Mouse (Mus musculus) skeletal muscle tissue, adult 2 months (tissue): ENCODE results near the gene Hat1.
"Not testable (repeated sequence)": the region's sequence is repeated elsewhere in the genome, so short reads cannot be mapped to it uniquely, and the experiment has no call there.

ENCODE experiments used
- DNase-seq: peaks from one replicate; pipeline ENCODE4 v3.0.0-alpha.2; 2012; ENCODE audit warnings: low read depth, low spot score

Hat1 gene

DNA sequence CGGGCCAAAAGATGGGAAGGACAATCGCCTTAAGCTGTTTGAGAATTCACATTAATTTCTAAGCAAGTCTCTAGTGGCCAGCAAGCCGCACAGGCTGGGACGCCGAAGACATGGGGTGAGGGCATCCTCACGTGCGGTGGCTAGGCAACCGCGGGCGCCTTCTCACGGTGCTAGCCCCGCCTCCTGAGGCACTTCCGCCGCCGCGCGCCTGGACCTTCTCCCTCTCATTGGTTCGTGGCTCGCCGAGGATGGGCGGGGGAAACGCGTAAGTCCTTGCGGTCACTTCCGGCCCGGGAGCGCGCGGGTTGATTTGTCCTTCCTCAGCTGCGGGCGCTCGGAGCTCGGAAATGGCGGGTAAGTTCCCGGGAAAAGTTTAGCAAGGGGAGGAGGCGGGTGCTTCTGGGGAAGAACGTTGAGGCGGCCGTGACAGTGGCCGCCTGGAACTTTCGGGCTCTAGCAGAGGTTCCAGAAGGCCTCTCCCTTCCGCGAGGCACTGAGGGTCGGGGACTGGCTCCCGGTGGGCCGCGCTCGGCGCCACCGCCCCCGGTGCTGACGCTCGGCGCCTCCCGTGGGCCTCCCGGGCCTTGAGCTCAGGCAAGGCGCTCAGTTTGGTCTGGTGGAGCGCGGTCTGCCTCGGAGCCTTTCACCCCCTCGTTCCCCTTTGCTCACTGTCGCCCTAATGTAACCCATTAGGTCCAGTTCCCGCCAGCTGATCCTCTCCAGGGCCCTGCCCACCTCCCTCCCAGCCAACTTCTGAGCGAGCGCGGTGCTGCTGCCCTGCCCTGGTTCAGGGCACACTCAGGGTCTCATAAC is at the start of gene Hat1:
Gene Hat1 (plus strand): TSS at position 8 of the 813 bp plus-strand sequence.
- peak; percentile 90 for DNase-seq

DNA sequence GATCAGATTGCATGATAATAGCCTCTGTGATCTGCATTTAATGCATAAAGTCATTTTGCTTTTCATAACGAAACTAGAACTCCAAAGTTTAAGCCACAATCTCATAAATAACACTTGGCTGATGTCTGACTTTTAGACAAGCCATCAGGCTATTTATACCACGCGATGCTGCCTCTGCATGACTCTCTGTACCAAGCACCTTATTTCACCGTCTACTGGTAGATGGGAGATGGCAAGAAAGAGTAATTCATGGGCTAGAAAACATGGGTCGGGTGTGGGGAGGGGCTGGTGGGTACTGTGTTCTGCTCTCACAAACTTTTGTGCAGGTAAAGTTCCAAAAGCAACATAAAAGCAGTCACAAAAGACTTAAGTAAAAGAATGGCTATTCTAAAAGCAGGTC is 48.6 kb upstream of the Hat1 start:
- DNase-seq: peak; percentile 45

DNA sequence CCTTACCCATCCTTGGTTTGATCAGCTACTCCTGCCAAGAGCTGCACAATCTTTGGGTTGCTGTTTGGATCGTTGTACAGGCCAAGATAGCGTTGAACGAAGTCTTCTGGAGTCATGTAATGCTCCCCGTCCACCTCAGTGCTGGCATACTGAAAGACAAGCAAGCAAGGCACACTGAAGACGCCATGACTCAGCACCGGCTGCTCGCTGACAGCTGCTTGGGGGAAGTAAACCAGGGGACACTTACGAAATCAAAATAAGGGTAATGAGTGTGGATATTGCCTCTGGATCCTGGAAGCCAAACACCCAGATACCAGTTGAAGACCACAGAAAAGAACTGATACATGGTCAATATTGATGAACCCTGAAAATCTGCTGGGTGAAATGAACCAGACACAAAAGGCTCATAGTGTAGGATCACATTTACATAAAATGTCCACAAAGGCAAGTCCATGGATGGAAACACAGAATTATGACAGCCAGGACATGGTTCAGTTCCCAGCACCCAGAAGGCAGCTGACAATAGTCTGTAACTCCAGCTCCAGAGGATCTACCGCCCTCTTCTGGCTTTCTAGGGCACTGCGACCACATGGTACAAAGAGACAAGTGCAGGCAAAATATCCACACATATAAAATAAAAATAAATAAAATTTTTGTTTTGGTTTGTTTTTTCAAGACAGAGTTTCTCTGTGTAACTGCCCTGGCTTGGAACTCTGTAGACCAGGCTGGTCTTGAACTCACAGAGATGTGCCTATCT is 44.7 kb upstream of the Hat1 start:
- peak; percentile 47 for DNase-seq

DNA sequence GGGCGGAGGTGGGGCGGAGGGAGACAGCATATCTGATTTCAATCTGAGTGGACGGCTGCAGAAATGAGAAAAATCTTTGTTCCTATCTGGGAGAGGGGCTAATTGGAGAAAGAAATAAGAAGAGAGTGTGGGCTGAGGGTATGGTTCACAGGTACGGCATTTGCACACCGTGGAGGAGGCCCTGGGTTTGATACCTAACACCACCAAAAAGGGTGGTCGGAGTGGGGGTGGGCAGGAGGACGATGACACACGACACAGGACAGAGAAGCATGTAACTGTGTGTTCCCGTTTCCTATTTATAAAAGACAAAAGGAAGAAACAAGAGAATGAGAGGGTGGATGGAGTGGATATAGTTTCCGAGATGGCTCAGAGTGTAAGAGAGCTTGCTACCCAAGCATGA is 41.6 kb upstream of the Hat1 start:
- no peak for DNase-seq

DNA sequence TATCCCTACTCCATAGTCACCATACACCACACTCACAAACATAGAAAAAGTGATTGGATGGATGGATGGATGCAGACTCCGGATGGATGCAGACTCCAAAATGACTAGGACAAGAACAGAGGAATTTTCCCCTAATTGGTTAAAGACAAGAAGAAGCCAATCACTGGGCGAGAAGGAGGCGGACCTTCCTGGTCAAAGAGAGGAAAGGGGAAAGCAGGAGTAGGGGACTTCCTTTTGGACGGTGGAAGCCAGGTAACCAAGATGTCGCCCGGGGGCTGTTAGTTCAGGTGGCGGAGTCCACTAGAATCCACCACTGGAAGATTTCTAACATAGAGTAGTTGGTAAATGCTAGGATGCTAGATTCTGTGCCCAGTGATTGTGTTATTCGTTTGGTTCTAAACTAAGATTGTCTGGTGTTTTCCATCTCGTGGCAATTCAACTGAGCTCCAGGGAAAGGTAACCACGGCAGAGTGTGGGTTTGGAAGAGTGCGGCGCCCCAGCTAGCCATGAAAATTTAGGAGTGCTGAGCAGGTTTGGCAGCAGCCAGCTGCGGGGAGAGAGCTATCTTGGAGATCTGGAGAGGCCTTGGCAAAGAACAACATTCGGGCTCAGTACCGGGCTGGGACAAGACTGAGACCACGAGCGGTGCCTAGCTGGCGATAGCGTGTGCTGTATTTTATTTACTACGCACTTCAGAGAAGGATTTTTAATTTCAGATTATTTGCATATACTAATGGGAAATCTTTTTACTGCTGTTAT is 40.8 kb upstream of the Hat1 start:
- DNase-seq: no peak

DNA sequence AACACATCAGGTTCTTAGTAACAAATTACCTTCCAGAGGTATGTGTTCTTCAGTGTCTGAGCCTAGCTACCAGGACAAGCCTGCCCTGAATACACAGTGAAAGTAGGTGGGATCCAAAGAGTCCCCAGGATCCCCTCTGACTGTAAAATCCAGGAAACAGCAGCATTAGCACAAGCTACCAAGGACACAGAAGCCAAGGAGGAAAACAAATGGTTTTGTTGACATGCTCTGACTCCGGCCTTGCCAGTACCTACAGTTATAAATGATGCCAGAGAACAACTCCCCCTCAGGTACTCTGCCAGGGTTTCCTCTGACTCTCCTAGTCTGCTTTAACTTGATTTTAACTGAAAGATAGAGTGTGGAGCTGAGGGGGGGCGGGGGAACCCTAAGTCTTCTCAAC is 39.2 kb upstream of the Hat1 start:
- no peak for DNase-seq

DNA sequence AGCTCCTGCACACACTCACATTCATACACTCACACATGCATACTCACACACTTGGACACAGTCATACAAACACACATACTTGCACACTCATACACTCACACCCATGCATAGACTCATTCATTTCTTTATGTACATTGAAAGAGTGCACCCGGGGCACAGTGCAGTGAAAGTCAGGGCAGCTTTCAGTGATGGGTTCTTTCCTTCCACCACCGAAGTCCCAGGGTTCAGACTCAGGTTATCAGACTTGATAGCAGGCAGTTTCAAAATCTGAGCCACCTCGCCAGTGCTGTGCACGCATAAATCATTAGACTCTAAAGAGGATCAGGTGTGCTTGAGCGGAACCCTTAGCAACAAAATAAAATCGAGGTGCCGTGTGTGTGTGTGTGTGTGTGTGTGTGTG is 38.6 kb upstream of the Hat1 start:
- no peak for DNase-seq

DNA sequence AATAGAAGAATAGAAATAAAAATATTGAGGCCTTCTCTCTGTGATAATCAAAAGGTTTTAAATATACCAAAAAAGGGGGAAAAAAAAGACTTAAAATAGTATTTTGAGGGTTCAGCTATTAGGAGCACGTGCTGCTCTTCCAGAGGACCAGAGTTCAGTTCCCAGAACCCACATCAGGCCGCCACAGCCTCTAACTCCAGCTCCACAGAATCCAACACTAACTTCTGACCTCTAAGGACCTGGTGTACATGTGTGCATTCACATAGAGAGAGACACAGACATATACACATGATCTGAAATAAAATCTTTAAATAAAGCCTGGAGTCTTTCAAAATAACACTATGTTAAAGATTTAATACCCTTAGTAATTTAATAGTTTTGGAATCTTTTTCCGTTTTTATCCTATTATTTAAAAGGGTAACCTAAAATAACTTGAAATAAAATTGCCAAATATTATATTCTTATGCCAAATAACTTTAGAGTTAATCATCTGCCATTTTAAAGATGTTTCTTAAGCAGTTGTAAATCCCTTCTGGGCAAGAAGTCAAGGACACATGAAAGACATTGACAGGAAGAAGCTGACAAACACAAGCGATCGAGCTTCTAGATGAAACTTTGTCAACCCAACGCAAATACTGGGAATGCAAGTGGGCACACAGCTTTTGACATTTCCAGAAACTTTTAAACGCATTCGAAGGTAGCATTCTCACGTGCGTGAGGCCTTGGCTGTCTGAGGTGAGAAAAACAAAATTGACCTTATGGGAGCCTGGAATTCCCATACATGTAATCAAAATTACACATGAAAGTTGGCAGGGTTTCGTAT is 37.6 kb upstream of the Hat1 start:
- DNase-seq: peak; percentile 41

DNA sequence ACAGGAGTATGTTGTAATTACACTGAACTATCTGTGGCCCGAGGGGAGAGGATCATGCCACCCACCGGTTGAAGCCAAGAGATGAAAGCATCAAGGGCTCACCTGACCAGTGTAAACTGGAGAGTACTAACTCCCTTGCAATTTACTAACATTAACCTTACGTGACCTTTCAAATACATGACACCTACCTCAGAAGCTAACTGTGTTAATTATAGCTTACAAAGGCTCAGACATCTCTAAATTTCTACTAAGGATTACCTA is 37.1 kb upstream of the Hat1 start:
- no peak for DNase-seq

DNA sequence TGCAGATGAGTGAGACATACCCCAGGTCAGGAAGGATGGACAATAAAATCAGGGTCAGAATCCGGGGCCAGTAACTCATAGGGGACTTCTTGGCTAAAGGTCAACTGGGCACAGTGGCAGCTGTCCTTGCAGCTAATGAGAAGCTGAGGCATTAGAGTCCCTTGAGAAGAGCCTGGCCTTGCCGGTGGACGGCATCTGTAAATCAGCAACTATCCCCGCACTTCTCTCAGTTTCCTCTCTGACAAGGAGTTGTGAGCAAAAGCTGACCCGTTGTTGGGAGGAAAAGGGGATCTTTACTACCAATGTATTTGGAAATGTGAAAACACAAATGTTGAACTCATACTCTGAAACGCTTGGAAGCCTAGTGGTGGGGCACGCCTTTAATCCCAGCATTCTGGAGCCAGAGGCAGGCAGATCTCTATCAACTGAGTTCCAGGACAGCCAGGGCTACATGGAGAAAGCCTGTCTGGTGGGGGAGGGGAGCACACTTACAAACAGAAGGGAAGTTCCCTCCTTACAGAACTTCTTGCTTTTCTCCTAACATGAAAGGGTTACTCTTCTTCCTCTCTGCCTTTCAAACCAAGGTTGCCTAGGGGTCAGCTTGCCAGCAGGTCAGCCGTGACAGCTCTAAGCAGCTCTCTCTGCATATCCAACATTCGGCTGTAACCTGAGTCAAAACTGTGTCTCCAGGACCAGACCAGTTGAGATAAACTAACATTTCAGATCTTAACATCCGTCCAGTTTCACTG is 35.3 kb upstream of the Hat1 start:
- no peak for DNase-seq

DNA sequence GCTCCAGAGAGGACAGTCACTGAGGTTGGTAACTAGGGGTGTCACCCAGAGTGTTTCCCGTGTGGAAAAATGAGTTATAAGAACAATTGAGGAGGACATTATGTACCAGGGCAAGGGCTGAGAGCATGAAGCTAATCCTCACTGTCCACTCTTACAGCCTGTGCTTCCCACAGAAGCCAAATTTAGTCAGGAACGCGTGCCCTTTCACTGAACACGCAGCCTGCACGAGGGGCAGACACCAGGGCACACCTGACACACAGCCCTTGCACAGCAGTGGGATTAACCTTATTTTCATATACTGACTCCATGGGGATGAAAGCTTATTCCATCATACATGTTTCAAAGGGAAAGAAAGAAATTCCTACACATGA is 34.7 kb upstream of the Hat1 start:
- DNase-seq: peak; percentile 84

DNA sequence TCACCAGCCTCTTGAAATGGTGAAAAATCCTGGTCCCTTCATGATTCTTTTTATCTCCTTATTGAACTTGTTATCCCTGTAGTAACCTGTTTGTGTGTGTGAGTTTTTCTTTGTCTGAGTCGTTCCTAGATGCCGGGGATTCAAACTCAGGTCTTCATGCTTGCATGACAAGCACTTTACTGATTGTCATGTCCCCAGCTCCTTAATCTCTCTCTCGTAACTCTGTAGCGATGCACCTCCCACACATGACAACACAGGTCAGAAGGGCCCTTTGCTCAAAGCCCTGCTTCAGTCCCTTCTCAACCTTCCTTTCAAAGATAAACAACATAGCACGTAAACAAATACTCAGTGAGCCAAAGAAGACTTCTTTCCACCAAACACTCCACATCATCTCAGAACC is 30.4 kb upstream of the Hat1 start:
- no peak for DNase-seq

DNA sequence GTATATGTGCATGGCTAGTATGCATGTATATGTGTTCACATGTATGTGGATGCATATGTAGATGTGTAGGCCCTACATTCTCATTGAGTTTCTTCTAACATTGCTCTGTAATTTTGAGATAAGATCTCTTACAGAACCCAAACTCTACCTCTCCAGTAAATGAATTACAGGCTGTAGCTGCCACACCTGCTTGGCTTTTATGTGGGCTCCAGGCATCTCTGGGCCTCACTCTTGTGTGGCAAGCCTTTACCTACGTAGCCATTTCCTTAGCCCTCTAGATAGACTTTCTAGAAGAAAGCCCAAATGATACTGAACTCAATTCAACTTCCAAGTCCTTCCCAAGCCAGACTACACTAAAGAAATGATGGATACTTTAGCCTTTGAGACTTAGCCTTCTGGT is 28.6 kb upstream of the Hat1 start:
- no peak for DNase-seq

DNA sequence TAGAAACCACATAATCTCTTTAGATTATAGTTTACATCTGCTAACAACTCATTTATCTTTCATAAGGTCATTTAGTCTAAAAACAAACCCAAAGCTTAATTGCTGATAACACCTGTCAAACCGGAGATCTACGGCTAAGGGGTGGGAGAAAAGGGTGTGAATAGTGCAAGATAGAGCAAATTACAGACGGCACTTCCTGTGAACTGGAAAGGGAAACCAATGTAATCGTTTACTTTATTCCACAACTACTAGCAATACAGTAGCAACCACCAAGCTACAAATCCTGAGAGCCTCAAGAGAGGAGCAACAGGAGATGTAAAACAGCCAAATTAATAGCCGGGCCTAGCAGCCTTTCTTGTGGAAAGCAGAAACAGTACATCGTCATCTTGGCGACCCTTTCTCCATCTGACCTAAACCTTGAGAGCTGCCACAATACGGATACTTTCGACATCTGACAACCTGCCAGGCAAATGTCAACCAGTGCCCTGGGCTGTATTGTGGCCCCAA is 22.1 kb upstream of the Hat1 start:
- no peak for DNase-seq

DNA sequence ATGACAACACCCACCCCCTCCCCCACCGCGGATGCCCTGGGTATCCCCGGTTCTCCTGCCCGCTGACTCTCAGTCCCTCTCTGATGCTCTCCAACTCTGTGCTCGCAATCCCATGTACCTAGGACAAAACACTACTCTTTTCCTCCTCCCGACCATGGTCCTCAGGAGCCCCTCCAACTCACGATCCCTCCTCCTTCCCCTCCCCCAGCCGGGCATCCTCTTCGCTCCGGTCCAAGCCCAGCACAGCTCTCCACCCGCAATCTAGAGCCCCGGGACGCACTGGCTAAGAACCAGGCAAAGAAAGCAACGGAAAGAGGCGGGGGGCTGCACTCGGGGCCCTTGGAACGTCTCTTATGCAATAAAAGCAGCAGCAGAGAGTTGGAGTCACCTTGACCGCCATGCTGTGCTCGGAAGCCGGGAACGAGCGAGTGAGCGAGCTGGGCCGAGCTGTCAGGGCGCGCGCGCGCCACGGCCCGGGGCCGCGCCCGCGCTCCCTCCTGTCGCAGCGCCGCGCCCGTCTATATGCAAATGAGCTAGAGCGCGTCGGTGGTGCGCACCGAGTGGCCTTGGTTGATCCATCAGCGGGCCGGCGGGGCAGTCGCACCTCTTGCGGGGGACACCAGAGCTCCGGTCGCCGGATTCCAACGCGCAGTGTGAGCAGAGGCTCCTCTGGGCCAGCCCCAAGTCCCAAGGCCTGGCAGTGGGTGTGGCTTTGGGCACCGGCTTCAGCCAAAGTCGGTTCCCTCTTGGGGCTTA is 21.5 kb upstream of the Hat1 start, which contains the start of gene Slc25a12:
Gene Slc25a12 (minus strand): TSS at position 625 of the 756 bp plus-strand sequence.
- DNase-seq: peak; percentile 93

DNA sequence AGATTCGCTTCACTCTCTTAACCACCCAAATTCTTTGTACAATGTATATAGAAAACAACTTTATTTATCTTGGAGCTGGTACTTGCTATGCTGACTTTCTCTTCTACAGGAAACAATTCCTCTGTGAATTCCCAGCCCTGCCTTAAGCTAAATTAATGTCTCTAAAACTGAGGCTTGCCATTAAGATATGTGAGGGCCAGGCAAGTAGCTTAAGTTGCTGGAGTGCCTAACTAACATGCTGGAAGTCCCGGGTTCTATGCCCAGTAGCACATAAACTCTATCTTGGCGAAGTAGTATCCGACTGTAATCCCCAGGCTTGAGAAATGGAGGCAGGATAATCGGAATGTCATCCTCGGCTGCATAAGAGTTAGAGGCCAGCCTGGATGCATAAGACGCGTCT is 20.7 kb upstream of the Hat1 start:
- no peak for DNase-seq

DNA sequence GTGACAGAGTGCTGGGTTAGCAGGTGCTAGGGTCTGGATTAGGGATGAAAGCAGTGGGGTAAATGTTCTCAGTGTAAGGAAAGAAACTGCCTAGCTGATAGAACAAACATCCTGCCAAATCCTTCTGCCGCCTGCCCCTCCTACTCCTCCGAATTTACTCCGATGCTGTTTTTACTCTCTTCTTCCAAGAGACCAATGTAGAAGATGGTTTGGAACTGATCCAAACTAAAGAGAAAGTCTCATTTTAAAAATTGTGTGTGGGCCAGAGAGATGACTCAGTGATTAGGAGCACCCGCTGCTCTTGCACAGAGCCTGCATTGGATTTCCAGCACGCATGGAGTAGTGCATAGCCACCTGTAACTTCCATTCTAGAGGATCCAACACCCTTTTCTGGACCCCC is 17.0 kb upstream of the Hat1 start:
- no peak for DNase-seq

DNA sequence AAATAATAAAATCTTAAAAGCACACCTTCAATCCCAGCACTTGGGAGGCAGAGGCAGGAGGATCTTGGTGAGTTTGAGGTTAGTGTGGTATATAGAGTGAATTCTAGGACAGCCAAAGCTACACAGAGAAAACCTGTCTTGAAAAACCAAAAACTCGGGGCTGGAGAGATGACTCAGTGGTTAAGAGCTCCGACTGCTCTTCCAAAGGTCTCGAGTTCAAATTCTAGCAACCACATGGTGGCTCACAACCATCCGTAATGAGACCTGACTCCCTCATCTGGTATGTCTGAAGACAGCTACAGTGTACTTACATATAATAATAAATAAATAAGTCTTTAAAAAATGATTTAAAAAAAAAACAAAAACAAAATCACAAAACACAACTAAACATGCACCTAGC is 16.5 kb upstream of the Hat1 start:
- not testable (repeated sequence) for DNase-seq

DNA sequence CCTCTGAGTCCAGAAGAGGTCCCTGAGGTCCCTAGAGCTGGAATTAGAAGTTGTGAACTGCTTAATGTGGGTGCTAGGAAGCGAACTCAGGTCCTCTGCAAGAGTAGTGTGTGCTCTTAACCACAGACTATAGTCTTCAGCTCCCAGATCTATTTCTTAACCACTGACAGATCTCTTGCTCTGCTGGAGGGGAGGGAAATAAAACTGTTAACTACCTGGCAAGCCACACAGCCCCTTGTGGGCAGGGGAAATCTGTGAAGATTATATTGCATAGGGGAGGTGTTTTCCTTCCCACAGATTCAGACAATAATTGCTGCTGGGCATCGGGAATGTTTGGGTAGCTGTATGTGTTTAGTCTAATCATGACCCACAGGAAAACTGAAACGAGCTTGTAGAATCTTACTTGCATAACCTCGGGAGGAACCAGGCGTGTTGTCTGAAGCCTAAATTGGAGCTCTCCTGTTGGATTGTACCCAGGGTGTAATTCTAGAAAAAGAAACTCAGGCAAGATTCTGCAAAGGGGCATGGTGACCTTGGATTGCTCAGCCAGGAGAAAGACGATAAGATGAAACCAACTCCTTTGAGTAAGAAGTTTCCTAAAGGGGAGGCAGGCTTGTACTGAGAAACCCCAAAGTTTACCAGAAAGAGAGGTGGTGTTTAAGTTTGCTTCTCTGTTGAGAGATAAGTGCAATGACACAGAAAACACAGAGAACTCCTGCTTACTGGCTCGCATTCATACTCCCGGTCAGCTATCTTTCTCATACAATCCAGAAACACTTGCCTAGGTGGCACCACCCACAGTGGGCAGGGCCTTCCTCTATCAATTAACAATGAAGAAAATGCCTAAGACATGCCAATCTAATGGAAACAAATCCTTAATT is 14.2 kb upstream of the Hat1 start:
- peak; percentile 84 for DNase-seq
